Mouse (Mus musculus) embryonic facial prominence, embryonic 13.5 days (tissue): ENCODE results near the gene Kcnk2. TPM values are rescaled to one million over a fixed set of nuclear protein-coding genes. Genes with fewer than 3 reads are reported as not detected.
"Not testable (repeated sequence)": the region's sequence is repeated elsewhere in the genome, so short reads cannot be mapped to it uniquely, and the experiment has no call there.

ENCODE experiments used
- ATAC-seq: fragments of 200-750 bp; cut with Nextera tagmentation; 2 replicates; pipeline ENCODE4 v1.8.0; 2017; ENCODE audit warnings: low read depth; ENCODE audit not compliant: insufficient number of reproducible peaks, insufficient read depth, low FRiP score, low TSS enrichment
- H3K27ac ChIP-seq: fragments of 300-500 bp; sonication (generic); 2 replicates; pipeline ENCODE4 v1.5.1; 2015; ENCODE audit warnings: moderate library complexity, mild to moderate bottlenecking, inconsistent platforms
- H3K27me3 ChIP-seq: fragments of 300-500 bp; sonication (generic); 2 replicates; pipeline ENCODE4 v1.6.1; 2015; ENCODE audit warnings: mild to moderate bottlenecking, inconsistent platforms
- H3K36me3 ChIP-seq: fragments of 300-500 bp; sonication (generic); 2 replicates; pipeline ENCODE4 v1.6.1; 2015; ENCODE audit warnings: mild to moderate bottlenecking, inconsistent platforms
- H3K4me1 ChIP-seq: fragments of 300-500 bp; sonication (generic); 2 replicates; pipeline ENCODE4 v1.6.1; 2015; ENCODE audit warnings: inconsistent platforms
- H3K4me2 ChIP-seq: fragments of 300-500 bp; sonication (generic); 2 replicates; pipeline ENCODE4 v1.6.1; 2015; ENCODE audit warnings: moderate library complexity, mild to moderate bottlenecking, inconsistent platforms
- H3K4me3 ChIP-seq: fragments of 300-500 bp; sonication (generic); 2 replicates; pipeline ENCODE4 v1.5.1; 2015; ENCODE audit warnings: mild to moderate bottlenecking, inconsistent platforms
- H3K9ac ChIP-seq: fragments of 300-500 bp; sonication (generic); 2 replicates; pipeline ENCODE4 v1.6.1; 2015; ENCODE audit warnings: mild to moderate bottlenecking, inconsistent platforms
- H3K9me3 ChIP-seq: fragments of 300-500 bp; sonication (generic); 2 replicates; pipeline ENCODE4 v1.6.1; 2016; ENCODE audit warnings: inconsistent platforms
- WGBS: fragments of 180-500 bp; shearing (Covaris S2); methylation state at CpG from one replicate; pipeline ENCODE4 v1.1.7; 2015; ENCODE audit warnings: mixed read lengths; 5-methylcytosine and 5-hydroxymethylcytosine counted together
- polyA plus RNA-seq: library from polyadenylated mRNA; unstranded; fragments of >200 nt; fragmentation: Nextera tagmentation; extraction: Ambion mirVana; gene quantifications from 2 replicates; pipeline ENCODE4 v1.2.1, GENCODE M21; 2015

Gene Kcnk2
- polyA plus RNA-seq, 1 experiment from 2014 or later, result 9.5 TPM

DNA sequence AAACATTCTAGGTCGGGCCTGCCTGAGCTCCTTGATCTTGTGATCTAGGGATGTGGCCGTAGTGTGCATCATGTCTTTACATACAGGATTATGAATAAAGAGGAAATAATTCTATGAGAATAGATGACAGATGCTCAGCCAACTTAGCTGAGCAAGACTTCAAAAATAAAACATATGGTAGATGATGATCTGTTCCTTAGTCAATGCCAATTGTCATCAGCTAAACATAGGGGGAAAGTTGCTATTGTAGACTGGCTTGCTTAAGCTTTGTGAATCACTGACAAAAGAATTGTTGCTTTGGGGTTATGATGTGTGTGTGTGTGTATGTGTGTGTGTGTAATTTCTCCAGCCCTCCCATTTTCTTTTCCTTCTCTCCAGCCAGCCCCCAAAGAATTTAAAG, 129.8 kb downstream of the Kcnk2 start:
- WGBS, result 67% methylated on average over 2 of the region's 2 CpGs
- H3K9ac ChIP-seq, result no peak overlapping the region
- H3K27me3 ChIP-seq, result no peaks in the 10 kb centered on the region

DNA sequence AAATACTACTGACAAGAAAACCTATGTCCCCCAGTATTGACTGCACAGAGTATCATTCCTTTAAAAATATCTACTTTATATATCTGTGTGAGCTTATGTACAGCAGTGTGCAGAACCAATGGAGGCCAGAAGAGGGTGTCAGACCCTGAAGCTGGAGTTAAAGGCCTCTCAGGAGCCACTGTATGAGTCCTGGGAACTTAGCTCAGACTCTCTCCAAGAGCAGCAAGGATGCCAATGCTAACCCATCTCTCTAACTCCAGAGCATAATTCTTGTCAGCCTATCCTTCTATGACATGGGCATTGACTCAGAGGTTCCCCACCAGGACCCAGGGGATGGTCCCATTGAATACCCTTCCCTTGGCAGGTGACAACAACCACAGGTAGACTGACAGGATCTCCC, 148.4 kb downstream of the Kcnk2 start:
- no peak overlapping the region for H3K9ac ChIP-seq
- H3K4me2 ChIP-seq, result no peak overlapping the region
- H3K4me1 ChIP-seq, result no peaks in the 10 kb centered on the region
- H3K36me3 ChIP-seq, result no peaks in the 10 kb centered on the region
- ATAC-seq, result no peak
- H3K9me3 ChIP-seq, result no peaks in the 10 kb centered on the region
- H3K27ac ChIP-seq, result no peak overlapping the region
- no peak overlapping the region for H3K4me3 ChIP-seq
- no peaks in the 10 kb centered on the region for H3K27me3 ChIP-seq

More for the DNA sequence above, 129.8 kb downstream of the Kcnk2 start:
- H3K9me3 ChIP-seq, result no peaks in the 10 kb centered on the region
- H3K27ac ChIP-seq, result no peak overlapping the region
- no peak overlapping the region for H3K4me3 ChIP-seq
- H3K4me2 ChIP-seq, result no peak overlapping the region
- no peak for ATAC-seq
- H3K4me1 ChIP-seq, result no peaks in the 10 kb centered on the region
- no peaks in the 10 kb centered on the region for H3K36me3 ChIP-seq

DNA sequence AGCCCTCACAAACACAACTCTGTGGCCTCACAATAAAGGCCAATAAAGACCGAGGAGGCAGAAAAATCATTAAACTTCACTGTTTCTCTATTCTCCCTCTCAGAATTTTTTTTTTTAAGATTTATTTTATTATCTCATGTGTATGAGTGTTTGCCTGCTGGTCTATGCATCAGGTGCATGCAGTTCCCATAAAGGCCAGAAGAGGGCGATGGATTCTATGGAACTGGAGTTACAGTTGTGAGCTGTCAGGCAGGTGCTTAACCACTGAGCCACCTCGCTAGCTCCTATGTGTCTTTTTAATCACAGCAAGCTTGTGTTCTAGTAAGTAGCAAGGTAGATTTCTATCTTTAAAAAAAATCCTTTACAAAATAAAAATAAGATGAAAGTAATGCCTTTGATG, 148.9 kb downstream of the Kcnk2 start:
- Histone ChIP-seq H3K4me3 (no peak overlapping the region), H3K9ac (no peak overlapping the region), H3K9me3 (no peaks in the 10 kb centered on the region), H3K36me3 (no peaks in the 10 kb centered on the region), H3K4me2 (no peak overlapping the region), H3K27ac (no peak overlapping the region), H3K27me3 (no peaks in the 10 kb centered on the region), H3K4me1 (no peaks in the 10 kb centered on the region)
- ATAC-seq, result no peak
- WGBS, result 60% methylated on average over 3 of the region's 3 CpGs

DNA sequence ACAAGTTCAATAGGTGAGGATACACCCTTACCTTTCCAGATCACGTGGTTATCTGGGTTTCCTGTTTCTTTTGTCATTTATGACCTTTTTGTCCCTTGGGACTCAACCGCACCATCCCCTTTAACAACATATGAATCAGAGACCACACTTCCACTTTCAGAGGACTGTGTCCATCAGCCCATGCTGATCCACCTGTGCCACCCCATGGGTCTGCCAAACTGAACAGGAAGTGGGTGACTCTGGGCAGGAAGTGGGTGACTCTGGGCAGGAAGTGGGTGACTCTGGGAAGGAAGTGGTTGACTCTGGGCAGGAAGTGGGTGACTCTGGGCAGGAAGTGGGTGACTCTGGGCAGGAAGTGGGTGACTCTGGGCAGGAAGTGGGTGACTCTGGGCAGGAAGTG, 158.9 kb downstream of the Kcnk2 start:
- 85% methylated on average over 2 of the region's 2 CpGs for WGBS
- not testable (repeated sequence) for H3K9me3 ChIP-seq, H3K4me1 ChIP-seq, H3K4me2 ChIP-seq, H3K4me3 ChIP-seq, H3K27ac ChIP-seq, H3K36me3 ChIP-seq, ATAC-seq, H3K27me3 ChIP-seq, H3K9ac ChIP-seq

GRCm38 (mm10) chr1:189235261-189235660, 166.8 kb downstream of the Kcnk2 start:
- ATAC-seq, result no peak
- Histone ChIP-seq H3K4me2 (no peak overlapping the region), H3K4me1 (no peaks in the 10 kb centered on the region), H3K27ac (no peak overlapping the region), H3K9ac (no peak overlapping the region), H3K4me3 (no peak overlapping the region), H3K9me3 (no peaks in the 10 kb centered on the region), H3K27me3 (no peaks in the 10 kb centered on the region), H3K36me3 (no peaks in the 10 kb centered on the region)
- WGBS, result 63% methylated on average over 5 of the region's 5 CpGs

GRCm38 (mm10) chr1:189232829-189233228, 169.2 kb downstream of the Kcnk2 start:
- no peaks in the 10 kb centered on the region for H3K27me3 ChIP-seq
- H3K4me2 ChIP-seq, result no peak overlapping the region
- no peak overlapping the region for H3K9ac ChIP-seq
- no peaks in the 10 kb centered on the region for H3K9me3 ChIP-seq
- H3K27ac ChIP-seq, result no peak overlapping the region
- WGBS, result 75% methylated on average over 6 of the region's 6 CpGs
- ATAC-seq, result no peak
- H3K4me1 ChIP-seq, result no peaks in the 10 kb centered on the region; the same call in 1 of the 2 replicates
- no peak overlapping the region for H3K4me3 ChIP-seq
- H3K36me3 ChIP-seq, result no peaks in the 10 kb centered on the region

DNA sequence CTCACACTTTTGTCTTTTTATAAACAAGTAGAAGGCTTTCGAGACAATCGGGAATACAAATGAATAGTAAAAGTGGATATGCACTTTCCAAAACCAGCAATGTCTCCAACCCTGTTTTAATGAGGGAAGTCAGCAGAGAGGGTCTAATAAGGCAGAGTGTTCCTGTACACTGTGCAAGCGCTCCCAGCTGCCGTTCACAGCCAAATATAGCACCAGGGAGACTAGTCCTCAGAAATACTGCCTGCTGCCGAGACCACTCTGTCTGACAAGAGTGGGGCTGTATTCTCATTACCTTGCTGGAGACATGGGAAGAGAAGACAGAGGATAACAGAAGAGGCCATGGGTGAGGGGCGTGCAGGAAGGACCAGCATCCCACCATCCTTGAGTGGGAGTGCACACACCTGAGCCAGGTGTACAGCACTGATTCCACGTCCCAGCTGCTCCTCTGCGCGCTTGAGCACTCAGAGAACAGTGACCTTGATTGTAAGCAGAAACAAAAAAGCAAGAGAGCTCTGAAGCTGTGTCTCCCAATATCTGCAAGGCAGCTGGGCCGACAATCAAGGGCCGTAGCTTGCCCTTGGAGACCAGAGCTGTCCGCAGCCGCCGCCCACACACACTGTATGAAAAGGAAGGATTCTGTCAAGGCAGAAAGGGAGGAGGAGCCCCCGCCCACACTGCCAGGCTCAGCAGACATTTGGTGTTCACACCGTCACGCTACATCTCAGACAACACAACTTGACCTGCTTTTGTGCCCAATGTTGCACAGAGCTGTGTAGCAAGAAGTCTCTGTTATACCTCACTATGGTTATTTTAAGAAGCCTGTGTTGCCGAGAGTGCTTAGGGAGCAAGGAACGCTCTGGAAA, 173.6 kb downstream of the Kcnk2 start:
- Histone ChIP-seq H3K4me2 (no peak overlapping the region), H3K27me3 (no peaks in the 10 kb centered on the region), H3K27ac (no peak overlapping the region), H3K9ac (no peak overlapping the region), H3K4me3 (no peak overlapping the region), H3K4me1 (no peaks in the 10 kb centered on the region; the same call in 1 of the 2 replicates), H3K9me3 (no peaks in the 10 kb centered on the region), H3K36me3 (no peaks in the 10 kb centered on the region)
- 79% methylated on average over 19 of the region's 19 CpGs for WGBS
- ATAC-seq, result no peak

- no peak overlapping the region for H3K9ac ChIP-seq
- ATAC-seq, result no peak
- WGBS, result 71% methylated on average over 4 of the region's 4 CpGs
Observed at GRCm38 (mm10) chr1:189227479-189227878, 174.6 kb downstream of the Kcnk2 start.

DNA sequence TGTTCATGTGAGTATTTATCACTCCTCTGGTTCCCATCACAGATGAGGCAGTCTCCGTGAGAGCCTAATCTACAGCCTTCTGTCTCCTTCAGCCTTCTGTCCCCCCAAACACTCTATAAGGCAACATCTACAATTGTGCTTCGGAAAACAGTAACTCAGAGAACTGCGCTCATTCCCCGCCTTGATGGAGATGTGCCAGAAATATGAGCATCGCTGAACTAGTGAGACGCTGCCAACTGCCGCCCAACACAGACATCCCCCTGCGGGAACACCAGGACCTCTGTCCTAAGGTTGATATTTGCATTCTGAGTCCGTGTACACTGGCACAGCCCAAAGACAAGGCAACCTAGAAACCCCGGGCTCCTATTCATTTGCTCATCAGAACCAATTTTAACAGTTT, 183.0 kb downstream of the Kcnk2 start:
- no peak for ATAC-seq

More at GRCm38 (mm10) chr1:189227479-189227878, 174.6 kb downstream of the Kcnk2 start:
- Histone ChIP-seq H3K4me2 (no peak overlapping the region), H3K4me3 (no peak overlapping the region), H3K9me3 (no peaks in the 10 kb centered on the region), H3K27me3 (no peaks in the 10 kb centered on the region), H3K27ac (no peak overlapping the region), H3K36me3 (no peaks in the 10 kb centered on the region), H3K4me1 (no peaks in the 10 kb centered on the region; the same call in 1 of the 2 replicates)

DNA sequence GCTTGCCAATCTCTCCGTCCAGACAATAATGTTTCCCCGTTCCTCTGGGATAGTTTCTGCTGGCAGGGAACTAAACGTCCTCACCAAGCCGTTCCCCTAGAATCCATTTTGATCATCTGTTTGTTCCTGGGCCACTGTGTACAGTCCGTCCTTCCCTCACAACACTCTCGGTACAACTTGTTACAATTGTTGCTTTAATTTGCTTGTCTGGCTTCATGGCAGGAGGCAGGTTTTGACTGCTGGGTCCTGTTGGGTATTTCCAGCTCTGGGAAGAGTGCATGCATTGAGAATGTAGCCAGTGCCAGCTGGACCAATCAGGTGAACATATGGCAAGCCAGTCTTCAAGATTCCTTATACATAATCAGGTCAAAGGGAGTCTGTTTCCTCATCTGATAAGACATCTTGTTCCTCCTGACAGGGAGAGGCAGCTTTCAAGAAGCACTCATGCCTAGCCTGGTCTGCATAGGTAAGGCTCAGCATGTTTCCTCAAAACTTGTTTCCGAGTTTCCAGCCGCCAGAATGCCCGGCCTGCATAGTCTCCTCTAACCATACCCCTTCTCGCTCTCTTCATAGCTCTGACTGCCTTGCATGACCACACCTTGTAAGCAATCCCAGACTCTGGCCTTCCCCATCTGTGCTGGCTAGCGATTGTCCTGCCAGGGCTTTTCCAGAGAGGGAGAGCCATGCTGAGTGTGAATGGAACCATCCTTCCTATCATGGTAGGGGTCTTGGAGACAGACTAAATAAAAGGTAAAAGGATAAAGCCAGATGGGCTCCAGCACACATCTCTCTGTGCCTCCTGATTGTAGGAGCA, 184.1 kb downstream of the Kcnk2 start:
- Histone ChIP-seq H3K9ac (no peak overlapping the region), H3K4me3 (no peak overlapping the region), H3K36me3 (no peaks in the 10 kb centered on the region), H3K4me2 (no peak overlapping the region), H3K9me3 (no peaks in the 10 kb centered on the region), H3K4me1 (no peaks in the 10 kb centered on the region), H3K27ac (no peak overlapping the region), H3K27me3 (no peaks in the 10 kb centered on the region)
- ATAC-seq, result no peak
- 86% methylated on average over 11 of the region's 11 CpGs for WGBS

More for the DNA sequence above, 183.0 kb downstream of the Kcnk2 start:
- no peaks in the 10 kb centered on the region for H3K4me1 ChIP-seq
- 82% methylated on average over 10 of the region's 10 CpGs for WGBS
- H3K36me3 ChIP-seq, result no peaks in the 10 kb centered on the region
- H3K27me3 ChIP-seq, result no peaks in the 10 kb centered on the region
- H3K9ac ChIP-seq, result no peak overlapping the region
- no peaks in the 10 kb centered on the region for H3K9me3 ChIP-seq
- no peak overlapping the region for H3K27ac ChIP-seq
- H3K4me2 ChIP-seq, result no peak overlapping the region
- H3K4me3 ChIP-seq, result no peak overlapping the region

- no peak overlapping the region for H3K27ac ChIP-seq
- 0 out of 2 replicates have a peak, but pooled peaks cover 3% of the 10 kb centered on the region for H3K36me3 ChIP-seq
- H3K9me3 ChIP-seq, result no peaks in the 10 kb centered on the region
- no peaks in the 10 kb centered on the region for H3K4me1 ChIP-seq
- H3K9ac ChIP-seq, result no peak overlapping the region
- no peak overlapping the region for H3K4me3 ChIP-seq
- WGBS, result 65% methylated on average over 9 of the region's 9 CpGs
- H3K4me2 ChIP-seq, result no peak overlapping the region
- no peak for ATAC-seq
- H3K27me3 ChIP-seq, result no peaks in the 10 kb centered on the region
Observed at GRCm38 (mm10) chr1:189215131-189215530, 186.9 kb downstream of the Kcnk2 start.

DNA sequence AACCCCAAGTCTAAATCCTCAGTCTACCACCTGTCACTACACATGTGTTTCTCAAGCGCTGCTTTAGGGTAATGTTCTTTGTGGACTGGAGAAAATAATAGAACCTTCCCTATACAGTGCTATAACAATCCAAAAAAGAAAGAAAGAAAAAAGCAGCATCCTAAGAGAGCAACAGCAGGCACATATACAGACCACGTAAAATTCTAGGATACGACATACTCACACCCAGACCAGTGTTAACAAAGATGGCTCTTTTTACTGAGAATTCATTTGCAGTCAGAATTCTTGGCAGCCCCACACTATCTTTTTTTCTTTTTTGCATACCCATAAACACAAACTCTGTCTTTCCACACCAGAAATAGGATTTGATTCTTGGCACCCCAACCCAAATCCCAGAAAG, 187.6 kb downstream of the Kcnk2 start:
- Histone ChIP-seq H3K4me2 (no peak overlapping the region), H3K27me3 (no peaks in the 10 kb centered on the region), H3K4me3 (no peak overlapping the region), H3K36me3 (0 out of 2 replicates have a peak, but pooled peaks cover 3% of the 10 kb centered on the region), H3K9ac (no peak overlapping the region), H3K27ac (no peak overlapping the region), H3K4me1 (no peaks in the 10 kb centered on the region), H3K9me3 (no peaks in the 10 kb centered on the region)
- WGBS, result 86% methylated on average over 3 of the region's 3 CpGs
- no peak for ATAC-seq
